Mouse (Mus musculus) adrenal gland, adult 2 months (tissue): ENCODE measurements around the gene Ercc1. TPM values are rescaled to one million over a fixed set of nuclear protein-coding genes. Genes with fewer than 3 reads are reported as not detected.

Experiments used
- microRNA-seq, 2 experiments: library from miRNA; unstranded; fragments of <30 nt; microRNA quantifications; one replicate each; pipeline ENCODE4 v1.2.0; 2021
- polyA plus RNA-seq: library from polyadenylated mRNA; depleted of rRNA; stranded (reverse); fragments of >200 nt; gene quantifications from 2 replicates; pipeline ENCODE4 v1.2.3, GENCODE M21; 2012; rRNA removed
- total RNA-seq, 2 experiments: library from RNA; stranded (reverse); gene quantifications; 2 replicates each; pipeline ENCODE4 v1.2.3; 2021

Ercc1 gene
- total and polyA plus RNA-seq, 3 experiments = 36.5 to 40.8 (median 37.8) TPM

Small RNA genes lying within 50 kb of the gene (microRNA-seq; reads per million reads assigned to microRNA genes)
- gene Mir343 = 0 reads per million in 2 experiments

Other genes with a start within 250 kb of the Ercc1 start
- not detected for gene Gm4969, start 226.4 kb upstream of the Ercc1 start, total RNA-seq
- 0.04 TPM in 1 of 2 replicates, not detected in the other for gene Gm4969, start 226.4 kb upstream of the Ercc1 start, polyA plus RNA-seq
- gene Fbxo46, start 224.9 kb upstream of the Ercc1 start, total RNA-seq = 10 to 100 TPM; 11.9 to 12.8 TPM
- 12.8 and 13.5 TPM in 2 replicates for gene Fbxo46, start 224.9 kb upstream of the Ercc1 start, polyA plus RNA-seq
- gene Qpctl, start 195.5 kb upstream of the Ercc1 start, total RNA-seq = 10 to 100 TPM; 14.0 to 21.2 TPM
- gene Qpctl, start 195.5 kb upstream of the Ercc1 start, polyA plus RNA-seq = 24.6 and 26.3 TPM in 2 replicates
- gene Snrpd2, start 195.1 kb upstream of the Ercc1 start, total RNA-seq = 10 to 100 TPM; 78.3 to 93.6 TPM
- gene Snrpd2, start 195.1 kb upstream of the Ercc1 start, polyA plus RNA-seq = 5.3 and 7.9 TPM in 2 replicates
- gene Gipr, start 178.7 kb upstream of the Ercc1 start, total RNA-seq = under 1 TPM; 0.41 to 0.58 TPM
- gene Gipr, start 178.7 kb upstream of the Ercc1 start, polyA plus RNA-seq = 1.6 and 2.6 TPM in 2 replicates
- gene Eml2, start 168.4 kb upstream of the Ercc1 start, total RNA-seq = 10 to 100 TPM; 34.7 to 69.4 TPM
- gene Eml2, start 168.4 kb upstream of the Ercc1 start, polyA plus RNA-seq = 58.2 and 59.7 TPM in 2 replicates
- gene Gpr4, start 132.2 kb upstream of the Ercc1 start, total RNA-seq = 10 to 100 TPM in 1 of 2 experiments, 1 to 10 TPM in 1; 6.4 to 11.8 TPM
- 20.4 and 23.8 TPM in 2 replicates for gene Gpr4, start 132.2 kb upstream of the Ercc1 start, polyA plus RNA-seq
- gene Opa3, start 116.4 kb upstream of the Ercc1 start, total RNA-seq = 10 to 100 TPM; 31.2 to 43.5 TPM
- gene Opa3, start 116.4 kb upstream of the Ercc1 start, polyA plus RNA-seq = 30.2 and 32.3 TPM in 2 replicates
- 10 to 100 TPM; 45.8 to 55.8 TPM for gene Vasp, start 73.0 kb upstream of the Ercc1 start, total RNA-seq
- 136 and 143 TPM in 2 replicates for gene Vasp, start 73.0 kb upstream of the Ercc1 start, polyA plus RNA-seq
- not detected for gene Ppm1n, start 64.7 kb upstream of the Ercc1 start, total RNA-seq
- 0.09 and 0.68 TPM in 2 replicates for gene Ppm1n, start 64.7 kb upstream of the Ercc1 start, polyA plus RNA-seq
- gene Rtn2, start 62.2 kb upstream of the Ercc1 start, total RNA-seq = 1 to 10 TPM; 4.2 to 7.4 TPM
- gene Rtn2, start 62.2 kb upstream of the Ercc1 start, polyA plus RNA-seq = 14.6 and 19.4 TPM in 2 replicates
- gene Fosb, start 34.7 kb upstream of the Ercc1 start, total RNA-seq = 10 to 100 TPM in 1 of 2 experiments, 1 to 10 TPM in 1; 5.8 to 34.5 TPM
- 2.6 and 3.2 TPM in 2 replicates for gene Fosb, start 34.7 kb upstream of the Ercc1 start, polyA plus RNA-seq
- 10 to 100 TPM; 13.2 to 13.3 TPM for gene Cd3eap, start 14.7 kb downstream of the Ercc1 start, total RNA-seq
- gene Cd3eap, start 14.7 kb downstream of the Ercc1 start, polyA plus RNA-seq = 12.3 and 21.5 TPM in 2 replicates
- 1 to 10 TPM; 6.5 to 8.3 TPM for gene Ppp1r13l, start 15.0 kb downstream of the Ercc1 start, total RNA-seq
- gene Ppp1r13l, start 15.0 kb downstream of the Ercc1 start, polyA plus RNA-seq = 16.9 and 20.2 TPM in 2 replicates
- 10 to 100 TPM; 21.7 to 25.5 TPM for gene Ercc2, start 37.2 kb downstream of the Ercc1 start, total RNA-seq
- gene Ercc2, start 37.2 kb downstream of the Ercc1 start, polyA plus RNA-seq = 92.3 and 94.7 TPM in 2 replicates
- gene Klc3, start 59.3 kb downstream of the Ercc1 start, total RNA-seq = 1 to 10 TPM in 1 of 2 experiments, under 1 TPM in 1; 0.98 to 5.2 TPM
- gene Klc3, start 59.3 kb downstream of the Ercc1 start, polyA plus RNA-seq = 1.3 and 3.7 TPM in 2 replicates
- not detected for gene Ckm, start 60.0 kb downstream of the Ercc1 start, total RNA-seq
- gene Ckm, start 60.0 kb downstream of the Ercc1 start, polyA plus RNA-seq = 0.84 and 1.0 TPM in 2 replicates
- gene Mark4, start 114.0 kb downstream of the Ercc1 start, total RNA-seq = 10 to 100 TPM; 40.5 to 56.8 TPM
- gene Mark4, start 114.0 kb downstream of the Ercc1 start, polyA plus RNA-seq = 71.6 and 79.0 TPM in 2 replicates
- gene Exoc3l2, start 118.6 kb downstream of the Ercc1 start, total RNA-seq = 10 to 100 TPM; 31.9 to 58.8 TPM
- gene Exoc3l2, start 118.6 kb downstream of the Ercc1 start, polyA plus RNA-seq = 55.3 and 57.9 TPM in 2 replicates
- 10 to 100 TPM in 1 of 2 experiments, 1 to 10 TPM in 1; 9.8 to 13.2 TPM for gene Bloc1s3, start 163.6 kb downstream of the Ercc1 start, total RNA-seq
- gene Bloc1s3, start 163.6 kb downstream of the Ercc1 start, polyA plus RNA-seq = 31.9 and 37.2 TPM in 2 replicates
- gene Trappc6a, start 163.6 kb downstream of the Ercc1 start, total RNA-seq = 10 to 100 TPM; 70.2 to 81.4 TPM
- 253 and 254 TPM in 2 replicates for gene Trappc6a, start 163.6 kb downstream of the Ercc1 start, polyA plus RNA-seq
- under 1 TPM in 1 of 2 experiments, not detected in 1; 0.14 TPM for gene Nkpd1, start 173.1 kb downstream of the Ercc1 start, total RNA-seq
- 0.38 and 0.64 TPM in 2 replicates for gene Nkpd1, start 173.1 kb downstream of the Ercc1 start, polyA plus RNA-seq
- 10 to 100 TPM; 68.3 to 70.8 TPM for gene Ppp1r37, start 218.3 kb downstream of the Ercc1 start, total RNA-seq
- gene Ppp1r37, start 218.3 kb downstream of the Ercc1 start, polyA plus RNA-seq = 159 and 163 TPM in 2 replicates
- gene Zfp296, start 232.5 kb downstream of the Ercc1 start, total RNA-seq = under 1 TPM; 0.69 to 0.98 TPM
- gene Zfp296, start 232.5 kb downstream of the Ercc1 start, polyA plus RNA-seq = 3.1 and 3.4 TPM in 2 replicates
- 10 to 100 TPM; 83.8 to 84.2 TPM for gene Gemin7, start 232.8 kb downstream of the Ercc1 start, total RNA-seq
- gene Gemin7, start 232.8 kb downstream of the Ercc1 start, polyA plus RNA-seq = 177 and 183 TPM in 2 replicates